Mouse (Mus musculus): ENCODE data around the gene Rab8b. TPM values are rescaled to one million over a fixed set of nuclear protein-coding genes. Genes with fewer than 3 reads are reported as not detected.

Rab8b gene
- polyA plus RNA-seq, 1 experiment: 3.2 TPM

GRCm38 (mm10) chr9:66907126-66907525 is 12.4 kb downstream of the Rab8b start:
- TF ChIP-seq GATA1 (IDR thresholded peaks at IDR 0.05; ENCODE audit: low read length): no peak

DNA sequence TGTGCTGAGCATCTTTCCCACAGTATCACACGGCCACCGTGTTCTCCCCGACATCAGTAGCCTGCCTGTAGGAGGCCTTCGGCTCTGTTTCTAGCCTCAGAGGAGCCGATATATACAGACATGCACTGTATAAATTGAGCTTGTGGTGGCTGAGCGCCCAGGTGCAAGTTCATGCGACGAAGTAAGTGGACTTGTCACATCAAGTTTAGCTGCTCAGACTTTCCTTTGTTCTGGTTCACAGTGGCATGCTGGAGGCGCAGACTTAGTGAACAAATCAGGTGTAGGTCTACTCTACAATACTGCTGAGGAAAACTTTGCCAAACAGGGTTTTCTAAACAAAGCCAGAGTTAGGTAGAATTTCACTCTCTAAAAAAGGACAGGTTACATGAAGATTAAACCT is 13.5 kb downstream of the Rab8b start:
- TF ChIP-seq GATA1 (IDR thresholded peaks at IDR 0.05; ENCODE audit: low read length): no peak

- TF ChIP-seq GATA1 (IDR thresholded peaks at IDR 0.05; ENCODE audit: low read length): no peak
Measured at GRCm38 (mm10) chr9:66899526-66899925, 20.0 kb downstream of the Rab8b start.

GRCm38 (mm10) chr9:66899072-66899471 is 20.4 kb downstream of the Rab8b start:
- TF ChIP-seq GATA1 (IDR thresholded peaks at IDR 0.05; ENCODE audit: low read length): no peak

- no peak for TF ChIP-seq GATA1 (IDR thresholded peaks at IDR 0.05; ENCODE audit: low read length)
Measured at GRCm38 (mm10) chr9:66897851-66898250, 21.6 kb downstream of the Rab8b start.

GRCm38 (mm10) chr9:66896951-66897350 is 22.5 kb downstream of the Rab8b start:
- TF ChIP-seq GATA1 (IDR thresholded peaks at IDR 0.05; ENCODE audit: low read length): no peak

- TF ChIP-seq GATA1 (IDR thresholded peaks at IDR 0.05; ENCODE audit: low read length): no peak
Measured at GRCm38 (mm10) chr9:66895995-66896394, 23.5 kb downstream of the Rab8b start.

DNA sequence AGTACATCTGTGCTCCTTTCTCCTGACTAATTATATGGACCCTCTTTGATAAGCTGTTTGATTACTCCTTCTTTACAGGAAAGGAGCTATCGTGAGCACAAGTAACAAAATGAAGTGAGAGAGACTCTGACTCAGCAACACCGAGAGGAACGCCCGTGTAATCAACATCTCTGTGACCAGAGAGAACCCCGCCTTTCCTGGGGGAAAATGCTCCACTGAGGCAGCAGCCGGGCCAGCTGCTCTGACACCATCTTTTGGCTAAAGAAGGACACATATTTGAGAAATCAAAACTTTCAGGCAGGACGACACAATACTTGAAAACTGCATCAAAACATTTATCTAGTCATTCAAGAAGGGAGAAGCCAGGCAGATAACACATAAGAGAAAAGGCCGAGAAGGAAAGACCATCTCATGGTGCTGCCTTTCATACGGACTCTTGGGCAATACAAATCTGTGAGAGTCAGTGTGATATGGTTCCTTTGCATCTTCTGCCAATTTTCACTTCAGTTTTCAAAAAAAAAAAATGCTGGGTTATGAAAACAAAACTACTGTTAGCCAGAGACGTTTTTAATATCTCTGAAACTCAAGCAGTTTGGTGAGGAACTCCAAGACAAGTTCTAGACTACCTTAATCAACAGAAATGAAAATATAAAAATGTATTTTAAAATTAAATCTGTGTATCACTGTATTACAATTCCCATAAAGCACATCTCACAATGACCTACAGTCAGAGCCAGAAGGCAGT is 24.3 kb downstream of the Rab8b start:
- no peak for TF ChIP-seq GATA1 (IDR thresholded peaks at IDR 0.05; ENCODE audit: low read length)

GRCm38 (mm10) chr9:66894421-66894820 is 25.1 kb downstream of the Rab8b start:
- TF ChIP-seq GATA1 (IDR thresholded peaks at IDR 0.05; ENCODE audit: low read length): no peak

- TF ChIP-seq GATA1 (IDR thresholded peaks at IDR 0.05; ENCODE audit: low read length): no peak
Measured at GRCm38 (mm10) chr9:66887960-66888610, 31.4 kb downstream of the Rab8b start.

- no peak for TF ChIP-seq GATA1 (IDR thresholded peaks at IDR 0.05; ENCODE audit: low read length)
Measured at GRCm38 (mm10) chr9:66887301-66887902, 32.1 kb downstream of the Rab8b start.

DNA sequence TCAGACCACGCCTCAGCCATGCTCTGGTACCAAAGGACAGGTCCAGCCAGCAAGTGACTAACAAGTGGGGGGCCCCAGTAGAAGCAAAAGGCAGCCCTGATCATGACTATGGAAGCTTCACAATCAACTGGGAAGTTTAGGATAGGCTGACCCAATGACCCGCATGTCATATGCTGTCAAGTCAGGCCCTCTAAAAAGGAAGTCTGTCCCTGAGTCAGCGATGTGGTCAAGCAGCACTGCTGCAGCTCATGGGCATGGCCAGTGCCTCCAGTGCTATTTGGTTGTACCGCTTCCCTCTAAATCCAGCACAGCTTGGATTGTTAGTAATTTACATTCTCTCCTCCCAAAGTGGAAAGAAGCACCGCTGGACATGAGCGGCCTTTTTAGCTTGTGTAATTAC is 32.7 kb downstream of the Rab8b start:
- no peak for TF ChIP-seq GATA1 (IDR thresholded peaks at IDR 0.05; ENCODE audit: low read length)

- TF ChIP-seq GATA1 (IDR thresholded peaks at IDR 0.05; ENCODE audit: low read length): no peak
Measured at GRCm38 (mm10) chr9:66886366-66886765, 33.1 kb downstream of the Rab8b start.

- no peak for TF ChIP-seq GATA1 (IDR thresholded peaks at IDR 0.05; ENCODE audit: low read length)
Measured at GRCm38 (mm10) chr9:66884609-66885008, 34.9 kb downstream of the Rab8b start.

DNA sequence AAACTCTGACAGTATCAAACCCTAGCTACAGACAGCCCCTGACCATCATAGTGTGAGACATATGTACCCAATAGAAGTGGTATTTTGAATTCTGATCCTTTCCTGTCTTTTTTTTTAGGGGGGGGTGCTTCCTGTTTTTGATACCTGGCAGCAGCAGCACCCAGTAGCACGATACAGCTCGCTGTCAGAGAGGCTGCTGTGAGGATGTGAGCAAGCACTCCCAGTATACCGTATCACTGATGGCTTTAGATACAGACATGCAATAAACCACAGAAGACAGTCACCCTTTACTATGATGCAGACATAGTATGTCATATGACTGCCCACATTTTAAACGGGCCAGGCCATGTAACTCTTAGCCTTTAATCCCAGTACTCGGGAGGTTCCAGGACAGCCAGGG is 36.0 kb downstream of the Rab8b start:
- TF ChIP-seq GATA1 (IDR thresholded peaks at IDR 0.05; ENCODE audit: low read length): no peak

GRCm38 (mm10) chr9:66882406-66882821 is 37.1 kb downstream of the Rab8b start:
- no peak for TF ChIP-seq GATA1 (IDR thresholded peaks at IDR 0.05; ENCODE audit: low read length)

DNA sequence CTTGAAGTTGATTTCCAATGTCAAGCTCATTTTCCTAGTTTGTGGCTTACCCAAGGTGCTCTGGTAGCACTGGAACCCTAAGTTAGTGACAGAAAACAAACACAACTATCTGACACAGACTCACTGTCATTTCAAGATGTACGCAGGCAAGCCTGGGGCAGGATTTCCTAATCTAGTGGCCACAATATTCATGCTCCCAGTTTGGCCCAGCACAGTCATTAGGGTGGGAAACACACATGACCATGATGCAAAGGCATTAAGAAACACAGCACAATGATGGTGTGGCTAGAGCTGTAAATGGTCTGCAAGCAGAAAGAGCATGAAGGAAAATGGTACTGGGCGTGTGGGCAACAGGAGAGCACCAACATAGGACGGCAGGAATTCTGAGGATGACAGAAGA is 37.6 kb downstream of the Rab8b start:
- no peak for TF ChIP-seq GATA1 (IDR thresholded peaks at IDR 0.05; ENCODE audit: low read length)
